Mouse (Mus musculus) CH12.LX (cell line): Measurements from ENCODE around the gene Abat. TPM values are rescaled to one million over a fixed set of nuclear protein-coding genes. Genes with fewer than 3 reads are reported as not detected.

Experiments
- DNase-seq: peaks from one replicate; pipeline ENCODE4 v3.0.0-alpha.2; 2013; ENCODE audit errors: extremely low read depth
- H3K27ac ChIP-seq: 2 replicates; pipeline ENCODE4 v1.5.1; 2012; ENCODE audit warnings: low read depth, mild to moderate bottlenecking, control low read depth, moderate library complexity; ENCODE audit not compliant: insufficient read depth
- H3K27me3 ChIP-seq: replicated peaks from 2 replicates; pipeline ENCODE3; 2012; ENCODE audit warnings: inconsistent platforms
- H3K36me3 ChIP-seq, 2 experiments: replicated peaks in 1 of 2; 2 replicates each; pipeline versions ENCODE3 to v1.6.1; 2012; ENCODE audit warnings: inconsistent platforms in 1 of 2, low read length in 1 of 2, mild to moderate bottlenecking in 1 of 2, mixed read lengths in 1 of 2, moderate library complexity in 1 of 2; ENCODE audit not compliant: control insufficient read depth in 1 of 2, insufficient read depth in 1 of 2
- H3K4me1 ChIP-seq, 2 experiments: 2 replicates each; pipeline ENCODE4 v1.6.1; 2012; ENCODE audit warnings: inconsistent platforms in 1 of 2, moderate library complexity in 1 of 2; ENCODE audit not compliant: insufficient read depth in 2 of 2, control insufficient read depth in 1 of 2
- H3K4me2 ChIP-seq: 2 replicates; pipeline ENCODE4 v1.6.1; 2012; ENCODE audit warnings: low read depth, mild to moderate bottlenecking, control low read depth; ENCODE audit not compliant: poor library complexity, insufficient read depth, severe bottlenecking
- H3K4me3 ChIP-seq, 3 experiments: fragments of 150-350 bp in 1 of 3; sonication (generic) in 1 of 3; replicated peaks in 1 of 3; 2 replicates each; pipeline versions ENCODE3 to v1.5.1; 2011 to 2012; ENCODE audit warnings: low read depth in 2 of 3, low read length in 2 of 3, mild to moderate bottlenecking in 2 of 3, moderate library complexity in 2 of 3, control low read depth in 1 of 3, improper control_type of control experiment in 1 of 3, inconsistent platforms in 1 of 3, mixed read lengths in 1 of 3; ENCODE audit not compliant: poor library complexity in 1 of 3
- H3K79me2 ChIP-seq: replicated peaks from 2 replicates; pipeline ENCODE4 v1.6.1; 2012; ENCODE audit warnings: mild to moderate bottlenecking, moderate library complexity; ENCODE audit not compliant: control insufficient read depth, poor library complexity, insufficient read depth, severe bottlenecking; ENCODE audit errors: extremely low read depth
- H3K9ac ChIP-seq: 2 replicates; pipeline ENCODE4 v1.6.1; 2012; ENCODE audit warnings: low read depth, mild to moderate bottlenecking, control low read depth, moderate library complexity; ENCODE audit not compliant: insufficient read depth
- H3K9me3 ChIP-seq: replicated peaks from 2 replicates; pipeline ENCODE3; 2012; ENCODE audit warnings: low read length, inconsistent platforms, mixed read lengths
- CHD1 ChIP-seq: IDR thresholded peaks from 2 replicates; pipeline ENCODE4 v1.6.1; 2012; ENCODE audit warnings: low read depth, low read length, improper control_type of control experiment, inconsistent platforms
- CHD2 ChIP-seq: IDR thresholded peaks from 2 replicates; pipeline ENCODE4 v1.6.1; 2011; ENCODE audit warnings: low read length, improper control_type of control experiment
- CTCF ChIP-seq, 2 experiments: IDR thresholded peaks in 1 of 2; conservative IDR thresholded peaks in 1 of 2; 2 replicates each; pipeline ENCODE4 v1.5.1; 2011 to 2012; ENCODE audit warnings: low read depth in 2 of 2, low read length in 2 of 2, improper control_type of control experiment in 1 of 2, inconsistent platforms in 1 of 2, mild to moderate bottlenecking in 1 of 2, moderate library complexity in 1 of 2
- E2F4 ChIP-seq: IDR thresholded peaks from 2 replicates; pipeline ENCODE4 v1.6.1; 2011; ENCODE audit warnings: low read depth, low read length, improper control_type of control experiment; ENCODE audit not compliant: insufficient replicate concordance
- ELF1 ChIP-seq: IDR thresholded peaks from 2 replicates; pipeline ENCODE4 v1.6.1; 2014; ENCODE audit warnings: low read depth, mild to moderate bottlenecking, inconsistent platforms, low read length, improper control_type of control experiment
- ETS1 ChIP-seq: conservative IDR thresholded peaks from 2 replicates; pipeline ENCODE4 v1.6.1; 2012; ENCODE audit warnings: low read depth, mild to moderate bottlenecking, inconsistent platforms, low read length, improper control_type of control experiment, moderate library complexity
- HCFC1 ChIP-seq: IDR thresholded peaks from 2 replicates; pipeline ENCODE4 v1.6.1; 2012; ENCODE audit warnings: low read depth, mild to moderate bottlenecking, inconsistent platforms, low read length, improper control_type of control experiment
- IRF4 ChIP-seq: IDR thresholded peaks from 2 replicates; pipeline ENCODE4 v1.6.1; 2014; ENCODE audit warnings: low read depth, mild to moderate bottlenecking, inconsistent platforms, low read length, improper control_type of control experiment
- KAT2A ChIP-seq: IDR thresholded peaks from 2 replicates; pipeline ENCODE4 v1.6.1; 2012; ENCODE audit warnings: low read length, improper control_type of control experiment, inconsistent platforms; ENCODE audit not compliant: insufficient replicate concordance
- MAFK ChIP-seq: IDR thresholded peaks from 2 replicates; pipeline ENCODE4 v1.6.1; 2011; ENCODE audit warnings: low read length, improper control_type of control experiment; ENCODE audit not compliant: insufficient replicate concordance
- MXI1 ChIP-seq: IDR thresholded peaks from 2 replicates; pipeline ENCODE4 v1.6.1; 2011; ENCODE audit warnings: mild to moderate bottlenecking, low read depth, low read length, improper control_type of control experiment
- NELFE ChIP-seq: IDR thresholded peaks from 2 replicates; pipeline ENCODE4 v1.6.1; 2011; ENCODE audit warnings: low read depth, low read length, improper control_type of control experiment
- POLR2A ChIP-seq: IDR thresholded peaks from 2 replicates; pipeline ENCODE4 v1.6.1; 2011; ENCODE audit warnings: low read depth, mild to moderate bottlenecking, improper control_type of control experiment, low read length
- SIN3A ChIP-seq: IDR thresholded peaks from 2 replicates; pipeline ENCODE4 v1.6.1; 2012; ENCODE audit warnings: low read length, improper control_type of control experiment, inconsistent platforms
- SMC3 ChIP-seq: IDR thresholded peaks from 2 replicates; pipeline ENCODE4 v1.6.1; 2011; ENCODE audit warnings: low read depth, low read length, improper control_type of control experiment
- TBP ChIP-seq: conservative IDR thresholded peaks from 2 replicates; pipeline ENCODE4 v1.6.1; 2011; ENCODE audit warnings: low read depth, low read length, improper control_type of control experiment
- TCF12 ChIP-seq: IDR thresholded peaks from 2 replicates; pipeline ENCODE4 v1.6.1; 2014; ENCODE audit warnings: low read depth, mild to moderate bottlenecking, inconsistent platforms, low read length, improper control_type of control experiment
- USF1 ChIP-seq: IDR thresholded peaks from 2 replicates; pipeline ENCODE4 v1.6.1; 2014; ENCODE audit warnings: low read depth, mild to moderate bottlenecking, inconsistent platforms, low read length, improper control_type of control experiment
- dilution Hi-C: fragments of 300-500 bp; cut with MboI; formaldehyde crosslinking; loops from 2 replicates; pipeline ENCODE4 v1.14.3; 2020; ENCODE audit warnings: low sequenced_read_pairs; ENCODE audit not compliant: extremely low pct_unique_long_range_greater_than_20kb, extremely low pct_ligation_motif_present
- in situ Hi-C: fragments of 300-500 bp; cut with MboI; formaldehyde crosslinking; loops from 3 replicates; pipeline ENCODE4 v1.14.3; 2019; ENCODE audit warnings: low sequenced_read_pairs, low pct_ligation_motif_present, low pct_unique_long_range_greater_than_20kb, mixed read lengths
- polyA plus RNA-seq: library from polyadenylated mRNA; unstranded; fragments of >175 nt; gene quantifications from 2 replicates; pipeline ENCODE4 v1.2.1, GENCODE M21; 2012; ENCODE audit warnings: low read depth; ENCODE audit not compliant: insufficient read length
- total RNA-seq, 2 experiments: library from RNA; depleted of rRNA; stranded (reverse); fragments of 300-350 nt in 1 of 2; fragments of >200 nt in 1 of 2; gene quantifications; 2 replicates each; pipeline ENCODE4 v1.2.3; 2012 to 2014

Gene Abat
- total and polyA plus RNA-seq, 3 experiments: 0.17 TPM; not detected in 2

- dilution Hi-C loops: no loop called here
Observed at GRCm38 (mm10) chr16:8509894-8510293, 3.3 kb upstream of the Abat start.

GRCm38 (mm10) chr16:8512830-8513229 is 399 bp upstream of the Abat start:
- dilution Hi-C loops: no loop called here
- DNase-seq: no peak
- TF ChIP-seq TBP (no peak), CHD2 (0 out of 2 replicates have a peak, but pooled peaks have one; percentile 11)
- H3K4me3 ChIP-seq: no peak overlapping the region
- H3K4me1 ChIP-seq: no peaks in the 10 kb centered on the region
- in situ Hi-C loops: no loop called here
- no peaks in the 10 kb centered on the region for H3K79me2 ChIP-seq
- H3K4me2 ChIP-seq: peak overlapping the region; percentile 9; the same call in 1 of the 2 replicates
- H3K27me3 ChIP-seq: peaks cover 89% of the 10 kb centered on the region
- H3K36me3 ChIP-seq: no peaks in the 10 kb centered on the region
- no peak overlapping the region for H3K9ac ChIP-seq
- H3K27ac ChIP-seq: no peak overlapping the region
- H3K9me3 ChIP-seq: no peaks in the 10 kb centered on the region

More at GRCm38 (mm10) chr16:8509894-8510293, 3.3 kb upstream of the Abat start:
- Histone ChIP-seq H3K27ac (no peak overlapping the region), H3K9me3 (peaks cover 7% of the 10 kb centered on the region), H3K4me1 (no peaks in the 10 kb centered on the region), H3K27me3 (peaks cover 94% of the 10 kb centered on the region), H3K4me3 (no peak overlapping the region), H3K79me2 (no peaks in the 10 kb centered on the region), H3K36me3 (no peaks in the 10 kb centered on the region), H3K9ac (no peak overlapping the region)
- no peak for DNase-seq
- in situ Hi-C loops: no loop called here
- TF ChIP-seq E2F4 (no peak), NELFE (no peak), USF1 (no peak), IRF4 (no peak), CHD1 (no peak), POLR2A (no peak), CTCF (conservative IDR thresholded peaks at IDR 0.05 in 1 of 2, IDR thresholded peaks at IDR 0.05 in 1 of 2; ENCODE audit: low read depth in 2 of 2, low read length in 2 of 2) (no peak), SIN3A (no peak), HCFC1 (no peak), ELF1 (no peak), SMC3 (no peak), MXI1 (no peak), TCF12 (no peak), CHD2 (no peak), ETS1 (no peak), KAT2A (no peak), MAFK (no peak)
- TF ChIP-seq, all 38 proteins: peak for 0
- H3K4me2 ChIP-seq: no peak overlapping the region
